19 mouse cellular contexts compared by ENCODE assay signal in genomic region chr7:75724012-75724411, GRCm38 (mm10).
DNase-seq lines count a peak whose midpoint lies in the region; ATAC-seq and TF ChIP-seq lines count a peak whose summit lies in the region.
"Had no signal": no experiment of that assay in that cellular context is flagged by ENCODE, and none has a peak within 500 bp of the region (broad histone marks: within the 10 kb centered on the region; RNA-seq: fewer than 3 reads in every experiment).

No protein-coding gene starts in this region.

- TF ChIP-seq EP300 in liver, postnatal 0 days (IDR thresholded peaks at IDR 0.05; ENCODE audit: low read depth) = no peak
- no peak for TF ChIP-seq EP300 in liver, embryonic 14.5 days (IDR thresholded peaks at IDR 0.05; ENCODE audit: low read depth)
- TF ChIP-seq EP300 in stomach, postnatal 0 days (optimal IDR thresholded peaks at IDR 0.05) = no peak

- H3K36me3 ChIP-seq in liver, embryonic 12.5 days = peaks cover 93% of the 10 kb centered on the region
- H3K36me3 ChIP-seq in liver, postnatal 0 days (replicated peaks; ENCODE audit: insufficient read depth, low read length) = peaks cover 97% of the 10 kb centered on the region
- H3K36me3 ChIP-seq in liver, embryonic 14.5 days (replicated peaks; ENCODE audit: control insufficient read depth, insufficient read depth, low read depth) = peaks cover 60% of the 10 kb centered on the region
- H3K36me3 ChIP-seq in stomach, postnatal 0 days (ENCODE audit: control insufficient read depth, insufficient read depth, low read length) = peaks cover 33% of the 10 kb centered on the region
- peaks cover 72% of the 10 kb centered on the region for H3K36me3 ChIP-seq in kidney, embryonic 14.5 days (ENCODE audit: control insufficient read depth, insufficient read depth, low read length)

- no peaks in the 10 kb centered on the region for H3K27me3 ChIP-seq in liver, embryonic 12.5 days (replicated peaks)
- no peaks in the 10 kb centered on the region for H3K27me3 ChIP-seq in liver, postnatal 0 days (ENCODE audit: insufficient read depth, low read length)
- no peaks in the 10 kb centered on the region for H3K27me3 ChIP-seq in liver, embryonic 14.5 days (ENCODE audit: control insufficient read depth, insufficient read depth, low read length)
- no peaks in the 10 kb centered on the region for H3K27me3 ChIP-seq in stomach, postnatal 0 days (ENCODE audit: control insufficient read depth, insufficient read depth, low read length)
- no peaks in the 10 kb centered on the region for H3K27me3 ChIP-seq in kidney, embryonic 14.5 days (ENCODE audit: control insufficient read depth, insufficient read depth, low read length)
- H3K27me3 ChIP-seq: embryonic facial prominence, embryonic 13.5 days; forebrain, embryonic 13.5 days; heart, embryonic 13.5 days had no signal

- no peak overlapping the region for H3K9ac ChIP-seq in liver, embryonic 12.5 days
- H3K9ac ChIP-seq in liver, postnatal 0 days (replicated peaks) = no peak overlapping the region
- H3K9ac ChIP-seq in liver, embryonic 14.5 days (replicated peaks) = no peak overlapping the region
- H3K9ac ChIP-seq in stomach, postnatal 0 days (ENCODE audit: low read length) = no peak overlapping the region
- H3K9ac ChIP-seq in kidney, embryonic 14.5 days (ENCODE audit: low read depth, low read length) = no peak overlapping the region
- H3K9ac ChIP-seq: embryonic facial prominence, embryonic 13.5 days; forebrain, embryonic 13.5 days; forebrain, postnatal 0 days; heart, embryonic 13.5 days had no signal

- H3K4me2 ChIP-seq in liver, embryonic 12.5 days = no peak overlapping the region
- no peak overlapping the region for H3K4me2 ChIP-seq in liver, postnatal 0 days (ENCODE audit: low read depth, low read length)
- H3K4me2 ChIP-seq in liver, embryonic 14.5 days (ENCODE audit: low read depth) = no peak overlapping the region
- H3K4me2 ChIP-seq in stomach, postnatal 0 days (replicated peaks; ENCODE audit: low read depth) = no peak overlapping the region
- no peak overlapping the region for H3K4me2 ChIP-seq in kidney, embryonic 14.5 days (replicated peaks; ENCODE audit: low read depth, low read length)
- H3K4me2 ChIP-seq: embryonic facial prominence, embryonic 13.5 days; forebrain, embryonic 13.5 days; heart, embryonic 13.5 days had no signal

- no peak overlapping the region for H3K27ac ChIP-seq in liver, embryonic 12.5 days
- H3K27ac ChIP-seq in liver, postnatal 0 days (ENCODE audit: low read depth) = no peak overlapping the region
- no peak overlapping the region for H3K27ac ChIP-seq in liver, embryonic 14.5 days
- no peak overlapping the region for H3K27ac ChIP-seq in stomach, postnatal 0 days (replicated peaks)
- no peak overlapping the region for H3K27ac ChIP-seq in kidney, embryonic 14.5 days (ENCODE audit: low read depth, low read length)
- H3K27ac ChIP-seq: embryonic facial prominence, embryonic 13.5 days; forebrain, embryonic 13.5 days; heart, embryonic 13.5 days; hindbrain, postnatal 0 days had no signal

- H3K4me3 ChIP-seq in liver, embryonic 12.5 days = no peak overlapping the region
- H3K4me3 ChIP-seq in liver, postnatal 0 days (ENCODE audit: low read depth, low read length) = no peak overlapping the region
- no peak overlapping the region for H3K4me3 ChIP-seq in liver, embryonic 14.5 days (ENCODE audit: insufficient read depth in 1 of 2, low read depth in 2 of 2, low read length in 2 of 2)
- H3K4me3 ChIP-seq in stomach, postnatal 0 days (ENCODE audit: low read depth, low read length) = no peak overlapping the region
- no peak overlapping the region for H3K4me3 ChIP-seq in kidney, embryonic 14.5 days (ENCODE audit: low read length)
- H3K4me3 ChIP-seq: embryonic facial prominence, embryonic 13.5 days; forebrain, embryonic 13.5 days; heart, embryonic 13.5 days had no signal

- DNase-seq in liver, postnatal 0 days = no peak
- peak; percentile 28 for DNase-seq in NIH3T3 (ENCODE audit: low read depth)
- DNase-seq in liver, embryonic 14.5 days (ENCODE audit: low read depth in 3 of 3, low spot score in 3 of 3) = no peak
- DNase-seq in stomach, postnatal 0 days (ENCODE audit: low spot score) = no peak
- DNase-seq in cerebellum, postnatal 36 days = no peak
- no peak for DNase-seq in right cerebral cortex, postnatal 36 days (ENCODE audit: low spot score in 2 of 2)
- DNase-seq: adrenal gland, postnatal 10 days; cerebellum, adult 11 months; cerebellum, adult 8-10 months; cerebellum, postnatal 14 days; forebrain, postnatal 0 days; gastrocnemius, postnatal 14 days; heart, postnatal 36 days had no signal

- WGBS in liver, embryonic 12.5 days (ENCODE audit: insufficient replicate concordance) = 29% methylated on average over 1 of the region's 1 CpGs
- 35% methylated on average over 1 of the region's 1 CpGs for WGBS in liver, postnatal 0 days (ENCODE audit: insufficient replicate concordance)
- WGBS in liver, embryonic 14.5 days (ENCODE audit: insufficient replicate concordance) = 32% methylated on average over 1 of the region's 1 CpGs
- 84% methylated on average over 1 of the region's 1 CpGs for WGBS in stomach, postnatal 0 days
- 91% methylated on average over 1 of the region's 1 CpGs for WGBS in kidney, embryonic 14.5 days

- peaks cover 12% of the 10 kb centered on the region for H3K4me1 ChIP-seq in liver, embryonic 12.5 days
- no peaks in the 10 kb centered on the region for H3K4me1 ChIP-seq in liver, postnatal 0 days (ENCODE audit: insufficient read depth)
- no peaks in the 10 kb centered on the region for H3K4me1 ChIP-seq in liver, embryonic 14.5 days (replicated peaks; ENCODE audit: control insufficient read depth in 2 of 2, insufficient read depth in 2 of 2, low read length in 1 of 2)
- H3K4me1 ChIP-seq in stomach, postnatal 0 days (replicated peaks; ENCODE audit: control insufficient read depth, insufficient read depth) = no peaks in the 10 kb centered on the region
- H3K4me1 ChIP-seq in kidney, embryonic 14.5 days (ENCODE audit: control insufficient read depth, insufficient read depth, low read length) = no peaks in the 10 kb centered on the region
- H3K4me1 ChIP-seq: embryonic facial prominence, embryonic 13.5 days; forebrain, embryonic 13.5 days; heart, embryonic 13.5 days had no signal

- TF ChIP-seq CTCF in liver, postnatal 0 days (IDR thresholded peaks at IDR 0.05; ENCODE audit: low read depth) = no peak
- no peak for TF ChIP-seq CTCF in liver, embryonic 14.5 days (IDR thresholded peaks at IDR 0.05; ENCODE audit: low read depth)
- TF ChIP-seq CTCF in stomach, postnatal 0 days (IDR thresholded peaks at IDR 0.05; ENCODE audit: low read depth) = no peak

- no peaks in the 10 kb centered on the region for H3K9me3 ChIP-seq in liver, embryonic 12.5 days (replicated peaks)
- H3K9me3 ChIP-seq in liver, postnatal 0 days (ENCODE audit: low read length) = no peaks in the 10 kb centered on the region
- no peaks in the 10 kb centered on the region for H3K9me3 ChIP-seq in liver, embryonic 14.5 days (ENCODE audit: control insufficient read depth, low read length)
- H3K9me3 ChIP-seq in stomach, postnatal 0 days (ENCODE audit: control insufficient read depth, low read length) = no peaks in the 10 kb centered on the region
- H3K9me3 ChIP-seq in kidney, embryonic 14.5 days (ENCODE audit: control insufficient read depth, low read length) = no peaks in the 10 kb centered on the region
- H3K9me3 ChIP-seq: embryonic facial prominence, embryonic 13.5 days; forebrain, embryonic 13.5 days; heart, embryonic 13.5 days had no signal

- peak; percentile 49 for ATAC-seq in liver, embryonic 12.5 days
- no peak for ATAC-seq in liver, postnatal 0 days
- ATAC-seq in liver, embryonic 14.5 days (ENCODE audit: insufficient read depth) = peak; percentile 53; the same call in 1 of the 2 replicates
- ATAC-seq in stomach, postnatal 0 days (ENCODE audit: low FRiP score, low TSS enrichment) = 0 out of 2 replicates have a peak, but pooled peaks have one; percentile 32
- ATAC-seq in kidney, embryonic 14.5 days (ENCODE audit: low FRiP score, low TSS enrichment) = no peak
- ATAC-seq: forebrain, embryonic 13.5 days; forebrain, postnatal 0 days; hindbrain, postnatal 0 days had no signal

Comparison
In these comparisons a context has a peak if more than half of its experiments do, and no peak if none do; other contexts are left out.
1. ATAC-seq: peak in liver, embryonic 12.5 days (single experiment), liver, embryonic 14.5 days (single experiment) and stomach, postnatal 0 days (single experiment); none in liver, postnatal 0 days (single experiment) and kidney, embryonic 14.5 days (single experiment).